Mouse (Mus musculus) T-helper 1 cell (primary cell): Measurements from ENCODE around the gene Ocrl.

ENCODE experiments used
- in situ Hi-C: fragments of 300-600 bp; cut with MboI, MseI; formaldehyde crosslinking; loops from one replicate; pipeline ENCODE4 v1.15.1; 2025; ENCODE audit warnings: high pct_unique_total_duplicates

The Ocrl gene

DNA sequence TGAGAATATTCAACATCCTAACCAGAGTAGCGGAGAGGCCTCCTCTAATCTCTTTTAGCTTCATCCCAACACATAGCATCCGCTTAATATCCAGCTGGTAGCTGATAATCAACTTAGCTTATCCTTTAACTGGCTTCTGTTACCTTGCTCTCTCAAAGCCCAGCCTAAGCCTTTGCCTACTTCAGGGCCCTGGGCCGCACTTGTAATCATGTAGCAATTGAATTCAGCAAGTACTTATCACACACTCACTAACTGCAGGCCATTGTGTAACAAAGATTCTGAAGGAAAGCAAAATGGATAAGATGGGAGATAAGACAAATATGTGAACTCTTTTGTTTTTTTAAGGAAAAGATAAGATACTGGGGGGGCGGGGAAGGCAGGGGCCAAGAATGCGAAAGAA, 64.9 kb downstream of the Ocrl start:
- in situ Hi-C loops = no loop called here

DNA sequence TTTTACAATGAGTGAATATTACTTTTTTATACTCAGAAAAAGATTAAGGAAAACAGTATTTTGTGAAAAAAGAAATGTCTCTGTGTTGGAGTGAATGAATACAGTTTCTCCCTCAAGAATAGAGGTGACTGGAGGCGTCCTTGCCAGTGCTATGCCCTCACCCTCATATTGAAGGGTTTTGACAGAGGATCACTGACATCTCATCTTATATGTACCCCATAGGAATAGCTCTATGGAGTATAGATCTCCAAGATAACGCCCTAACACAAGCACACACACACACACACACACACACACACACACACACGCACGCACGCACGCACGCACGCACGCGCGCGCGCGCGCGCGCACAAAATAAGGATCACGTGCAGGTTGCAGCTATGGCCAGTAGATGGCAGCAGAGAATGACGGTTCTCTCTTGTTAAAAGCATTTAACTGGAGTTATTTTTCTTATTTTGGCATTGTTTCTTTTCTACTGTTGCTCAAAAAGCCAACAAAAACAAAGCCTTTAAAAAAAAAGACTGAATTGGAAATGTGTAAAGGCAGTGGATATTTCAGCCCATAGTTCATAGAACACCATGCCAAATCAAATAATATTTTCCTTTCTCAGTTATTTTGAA, 72.9 kb downstream of the Ocrl start:
- in situ Hi-C loops = no loop called here

DNA sequence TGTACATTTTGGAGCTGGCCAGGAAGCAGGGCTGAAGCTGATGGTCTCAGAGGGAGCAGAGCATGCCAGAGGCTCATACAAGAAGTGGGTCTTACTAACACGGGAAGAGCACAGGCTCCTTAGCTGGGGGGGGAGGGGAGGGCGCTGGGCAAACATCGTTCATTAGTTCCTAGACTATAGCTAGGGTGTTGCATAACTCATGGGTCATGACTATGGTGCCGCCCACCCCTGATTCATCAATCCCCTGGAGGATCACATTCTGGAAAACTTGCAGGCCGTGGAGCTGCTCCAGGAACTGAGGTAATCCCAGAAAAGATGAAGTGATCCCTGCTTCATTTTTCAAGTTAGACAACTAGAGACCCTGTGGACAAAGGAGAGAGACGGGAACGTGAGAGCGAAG, 75.8 kb downstream of the Ocrl start:
- in situ Hi-C loops = no loop called here

DNA sequence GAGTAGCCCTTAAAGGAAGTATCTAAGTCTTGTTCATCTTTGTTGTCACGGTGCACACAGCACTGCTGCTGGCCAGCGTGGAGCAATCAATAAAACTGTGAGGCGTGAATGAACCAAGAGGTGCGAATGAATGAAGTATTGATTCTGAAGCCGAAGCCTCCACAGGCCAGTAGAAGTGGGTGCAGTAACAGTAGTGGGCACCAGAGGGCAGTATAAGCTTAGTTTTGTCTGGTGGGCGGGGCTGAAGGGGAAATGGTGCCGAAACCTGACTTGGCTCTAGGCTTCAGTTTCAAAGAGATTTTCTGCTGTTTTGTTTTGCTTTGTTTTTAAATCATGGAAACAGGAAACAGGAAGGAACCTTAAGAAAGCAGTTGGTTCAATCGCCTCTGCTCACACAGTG, 80.4 kb downstream of the Ocrl start:
- in situ Hi-C loops = no loop called here

DNA sequence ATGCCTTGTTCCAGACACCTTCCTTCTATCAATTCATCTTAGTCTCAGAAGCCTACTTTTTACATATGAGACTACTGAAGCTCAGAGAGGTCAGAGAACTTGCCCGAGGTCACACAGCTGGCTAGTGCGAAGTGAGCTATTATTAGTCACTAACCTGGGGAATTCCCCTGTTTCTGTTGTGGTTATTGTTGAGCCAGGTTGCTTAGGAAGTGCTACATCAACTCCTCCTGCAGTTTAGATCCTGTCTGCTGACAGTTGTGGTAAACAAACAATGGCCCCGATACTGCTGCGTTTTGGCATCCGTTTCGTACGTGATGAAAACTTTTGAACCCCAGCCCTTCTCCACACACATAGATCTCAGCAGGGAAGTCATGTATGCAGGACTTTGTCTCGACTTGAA, 86.2 kb downstream of the Ocrl start:
- in situ Hi-C loops = loop anchor here (5.0 kb wide), 2 partner anchors 404 to 529 kb away; no protein-coding TSS in a partner anchor

DNA sequence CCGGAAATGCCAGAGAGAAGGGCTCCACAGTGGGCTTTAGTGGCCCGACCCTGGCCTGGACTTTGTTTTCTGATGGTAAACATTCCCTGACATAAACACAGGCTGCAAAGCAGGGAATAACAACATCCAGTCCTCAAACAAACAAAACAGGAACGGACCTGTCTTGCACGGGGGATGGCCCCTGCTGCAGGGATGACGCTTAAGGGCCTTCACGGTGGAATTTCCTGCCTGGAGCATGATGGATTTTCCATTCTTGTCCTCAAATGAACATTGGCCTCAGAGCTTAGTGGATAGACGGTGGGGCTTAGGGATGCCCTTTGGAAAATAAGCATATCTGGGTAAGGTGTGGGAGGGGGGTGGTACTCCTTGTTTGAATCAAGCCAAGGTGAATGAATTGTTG, 89.0 kb downstream of the Ocrl start:
- in situ Hi-C loops = no loop called here

DNA sequence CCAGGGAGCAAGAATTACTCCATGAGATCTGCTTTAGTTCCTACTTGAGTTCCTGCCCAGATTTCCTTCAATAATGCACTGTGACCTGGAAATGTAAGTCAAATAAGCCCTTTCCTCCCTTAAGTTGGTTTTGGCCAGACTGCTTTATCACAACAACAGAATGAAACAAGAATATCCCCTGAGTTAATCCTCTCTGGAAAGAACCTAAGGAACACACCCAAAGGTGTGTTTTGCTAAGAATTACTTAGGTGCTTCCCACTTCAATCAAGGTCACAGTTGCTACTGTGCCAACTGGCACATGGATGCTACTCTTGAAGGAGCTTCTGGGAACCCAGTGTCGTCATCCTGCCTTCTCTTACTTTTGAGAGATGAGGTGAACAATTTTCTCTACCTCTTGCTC, 92.6 kb downstream of the Ocrl start:
- in situ Hi-C loops = no loop called here

DNA sequence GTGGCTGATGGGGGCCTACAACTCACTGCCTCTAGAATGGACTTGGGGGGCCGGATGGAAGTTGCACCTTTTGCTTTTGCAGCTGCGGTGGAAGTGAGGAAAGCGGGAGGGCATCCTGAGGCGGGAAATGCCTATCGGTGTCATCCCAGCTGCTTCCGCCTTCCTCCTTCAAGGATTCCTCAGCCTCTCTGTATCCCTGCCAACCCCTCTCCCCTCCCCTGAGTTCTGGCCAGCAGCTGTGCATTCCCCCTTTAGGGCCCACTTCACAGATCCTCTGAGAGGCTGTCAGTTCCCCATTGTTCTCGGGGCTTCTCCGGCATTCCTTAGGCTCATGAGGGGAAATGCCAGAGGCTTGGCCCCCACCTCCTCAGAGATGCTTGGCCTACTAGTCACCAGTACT, 93.9 kb downstream of the Ocrl start:
- in situ Hi-C loops = no loop called here

DNA sequence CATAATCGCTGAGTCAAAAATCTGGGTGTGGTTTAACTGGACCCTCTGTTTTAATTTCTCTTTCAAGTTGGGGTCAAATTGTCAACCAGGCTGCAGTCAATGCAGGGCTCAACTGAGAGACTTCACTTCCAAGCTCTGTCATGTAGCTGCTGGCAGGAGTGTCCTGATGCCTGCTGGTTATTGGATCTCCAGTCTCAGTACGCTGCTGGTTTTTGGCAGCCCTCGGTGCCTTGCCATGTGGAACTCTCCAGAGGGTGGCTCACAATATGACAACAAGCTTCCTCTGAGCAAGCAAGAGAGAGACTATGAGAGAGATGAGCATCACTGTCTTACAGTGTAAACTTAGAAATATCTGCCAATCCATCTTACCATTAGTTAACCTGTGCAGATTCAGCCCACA, 99.5 kb downstream of the Ocrl start:
- in situ Hi-C loops = no loop called here
